Mouse (Mus musculus) left cerebral cortex, postnatal 25 days (tissue): ENCODE measurements at regions not wholly inside any gene's neighbourhood (a gene's known extent, or its start where the extent isn't known, plus 50 kb on each side); places are given as distances from the start of the nearest gene placed in this dataset.

Experiments
- DNase-seq, 2 experiments: peaks; one replicate each; pipeline ENCODE4 v3.0.0; 2022; ENCODE audit warnings: low spot score in 2 of 2, mixed read lengths in 1 of 2
- intact Hi-C: fragments of 180-260 bp; cut with DNase I; formaldehyde crosslinking; loops from one replicate; pipeline ENCODE4 v1.15.1; 2025
- microRNA-seq, 2 experiments: library from miRNA; unstranded; fragments of <30 nt; microRNA quantifications; one replicate each; pipeline ENCODE4 v1.2.0; 2022

- intact Hi-C loops, result no loop called here
Measured at GRCm38 (mm10) chr3:17896756-17897155, 51.5 kb upstream of the Cypt12 start.

More at GRCm38 (mm10) chr3:17896756-17897155, 51.5 kb upstream of the Cypt12 start:
- no peak for DNase-seq

Small RNAs in the stretch of these regions (microRNA-seq; reads per million reads assigned to microRNA genes)
- gene Mir124a-2, result 0.25 to 1.0 reads per million in 2 experiments
